Mouse (Mus musculus) kidney, postnatal 25 days (tissue): ENCODE results near the gene Pank3.
A peak's percentile ranks its signal among the peaks of the same experiment; 100 is the strongest.

Source experiments
- DNase-seq, 2 experiments: peaks; one replicate each; pipeline ENCODE4 v3.0.0; 2021; ENCODE audit warnings: mixed read lengths in 2 of 2

Gene Pank3

DNA sequence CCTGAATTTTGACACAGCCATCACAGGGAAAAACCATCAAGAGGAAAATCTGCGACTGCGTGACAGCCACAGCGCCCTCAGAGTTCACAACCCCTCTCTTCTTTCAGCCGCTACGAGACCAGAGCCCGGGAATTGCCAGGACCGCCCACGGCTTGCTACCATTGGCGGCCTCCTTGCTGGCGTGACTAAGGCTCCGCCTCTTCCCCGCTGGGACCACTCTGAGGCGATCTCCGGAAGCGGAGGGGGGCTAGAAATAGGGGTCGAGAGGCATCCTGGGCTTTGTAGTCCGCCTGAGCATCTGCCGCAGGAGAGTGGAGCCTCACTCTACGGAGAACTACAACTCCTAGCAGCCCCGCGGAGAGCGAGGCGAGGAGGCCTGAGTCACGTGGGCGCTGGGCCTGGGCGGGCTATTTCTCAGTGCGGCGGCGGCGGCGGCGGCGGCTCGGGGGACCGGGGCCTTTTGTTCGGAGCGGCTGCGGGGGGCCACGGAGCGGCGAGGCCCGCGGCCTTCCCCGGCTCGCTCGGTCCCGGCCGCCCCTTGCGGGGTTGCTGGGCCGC, at the start of gene Pank3:
Gene Pank3, plus strand, starts transcription at position 297 of the 558 bp plus-strand sequence.
- DNase-seq, result peak; percentile 97 to 99

DNA sequence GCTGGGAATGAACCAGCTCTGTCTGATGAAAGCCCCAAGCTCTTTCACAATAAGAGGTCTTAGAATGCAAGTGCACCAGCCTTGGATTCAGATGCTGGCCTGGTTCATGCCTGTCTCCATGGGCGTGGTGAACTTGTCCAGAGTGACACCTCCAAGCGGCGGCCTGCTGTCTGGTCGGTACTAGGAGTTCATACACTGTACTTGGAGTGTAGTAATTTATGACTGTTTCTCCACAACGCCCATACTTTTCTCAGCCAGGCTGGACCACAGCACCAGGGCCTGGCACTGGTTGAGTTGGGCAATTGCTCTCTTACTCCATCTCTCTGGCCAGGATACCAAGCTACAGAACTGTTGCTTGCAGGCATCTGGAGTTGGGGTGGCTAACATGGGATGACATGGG, 45.4 kb upstream of the Pank3 start:
- DNase-seq, result peak in 1 of 2 experiments; percentile 48

GRCm38 (mm10) chr11:35726341-35726846, 42.9 kb upstream of the Pank3 start:
- no peak for DNase-seq

DNA sequence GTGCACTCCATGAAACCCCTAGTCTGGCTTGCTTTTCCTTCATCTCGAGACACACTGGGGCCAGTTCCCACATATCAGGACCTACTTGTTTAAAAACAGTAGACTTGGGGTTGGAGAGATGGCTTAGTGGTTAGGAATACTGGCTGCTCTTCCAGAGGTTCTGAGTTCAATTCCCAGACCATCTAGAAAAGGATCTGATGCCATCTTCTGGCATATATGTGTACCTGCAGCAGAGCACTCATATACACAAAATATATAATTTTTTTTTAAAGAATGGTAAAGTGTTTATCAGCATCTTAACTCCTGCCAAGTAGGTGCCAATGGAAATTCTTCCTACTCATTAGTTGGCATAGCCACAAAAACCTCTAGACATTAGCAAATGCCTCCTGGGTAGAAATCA, 41.1 kb upstream of the Pank3 start:
- no peak for DNase-seq

- no peak for DNase-seq
These were observed 40.1 kb upstream of the Pank3 start for GRCm38 (mm10) chr11:35729186-35729585.

DNA sequence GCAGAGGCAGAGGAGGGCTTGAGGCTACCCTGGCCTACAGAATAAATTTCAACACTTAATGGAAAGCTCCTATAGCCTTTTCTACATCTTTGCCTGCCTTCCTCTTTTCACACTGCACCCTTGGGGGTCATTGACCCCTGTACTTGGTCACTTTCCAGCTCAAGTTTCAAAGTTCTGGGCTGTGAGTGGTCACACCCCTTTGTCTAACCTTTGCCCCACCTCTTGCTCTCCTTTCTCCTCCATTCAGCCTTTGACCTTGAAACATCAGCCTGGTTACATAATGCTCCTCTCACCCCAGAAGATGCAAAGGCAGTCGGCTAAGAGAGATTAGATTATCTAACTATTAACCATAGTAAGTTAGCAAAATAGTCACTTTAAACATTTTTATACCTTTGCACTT, 36.9 kb upstream of the Pank3 start:
- peak; percentile 57 to 84 for DNase-seq

DNA sequence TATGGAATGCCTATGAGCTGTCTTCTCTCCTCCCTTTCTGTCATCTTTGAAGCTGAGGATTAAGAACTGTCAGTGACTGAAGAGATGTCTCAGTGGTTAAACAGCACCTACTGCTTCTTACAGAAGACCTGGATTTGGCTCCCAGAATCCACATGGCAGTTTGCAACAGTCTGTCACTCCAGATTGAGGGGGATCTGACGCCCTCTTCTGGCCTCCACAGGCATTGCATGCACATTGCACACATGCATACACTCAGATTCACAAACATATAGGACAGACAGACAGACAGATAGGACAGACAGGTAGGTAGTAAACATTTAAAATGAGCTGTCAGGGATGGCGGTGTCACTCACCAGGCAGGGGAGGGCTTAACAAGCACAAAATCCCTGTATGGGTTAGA, 32.5 kb upstream of the Pank3 start:
- no peak for DNase-seq

DNA sequence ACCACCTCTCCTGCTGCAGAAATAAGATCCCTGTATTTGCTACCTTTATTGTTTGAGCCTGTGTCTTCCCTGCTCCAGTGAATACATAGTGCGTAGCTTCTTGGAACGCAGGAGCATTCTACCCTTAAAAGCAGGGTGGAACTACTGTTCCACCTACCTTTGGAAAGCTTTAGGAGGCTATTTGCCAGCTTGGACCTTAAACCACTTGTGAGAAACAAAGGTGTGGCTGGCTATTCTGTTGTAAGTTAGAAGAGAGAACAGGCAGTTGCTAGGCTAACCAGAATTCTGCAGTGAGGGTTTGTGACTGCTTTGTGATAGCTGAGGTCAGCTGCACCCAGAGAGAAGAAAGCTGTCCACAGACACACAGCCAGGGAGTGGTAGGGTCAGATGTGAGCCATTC, 32.0 kb upstream of the Pank3 start:
- no peak for DNase-seq

DNA sequence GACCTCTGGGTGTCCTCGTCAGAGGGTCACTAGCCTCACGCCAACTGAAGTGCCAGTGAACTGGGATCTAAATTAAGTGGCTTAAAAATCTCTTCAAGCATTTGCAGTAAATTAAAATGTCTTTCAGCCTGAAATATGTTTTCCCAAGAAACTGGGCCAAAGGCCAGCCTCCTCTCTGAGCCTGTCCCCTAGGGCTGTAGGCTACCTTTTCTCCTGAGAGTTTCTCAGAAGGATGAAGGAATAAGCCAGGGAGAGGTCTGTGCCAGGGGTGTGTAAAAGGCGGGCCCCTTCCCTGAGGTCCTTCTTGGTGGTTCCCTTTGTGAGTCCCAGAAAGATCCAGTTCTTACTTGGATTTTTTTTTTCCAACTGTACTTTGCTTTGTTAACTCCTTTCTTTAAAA, 31.2 kb upstream of the Pank3 start:
- DNase-seq, result no peak

DNA sequence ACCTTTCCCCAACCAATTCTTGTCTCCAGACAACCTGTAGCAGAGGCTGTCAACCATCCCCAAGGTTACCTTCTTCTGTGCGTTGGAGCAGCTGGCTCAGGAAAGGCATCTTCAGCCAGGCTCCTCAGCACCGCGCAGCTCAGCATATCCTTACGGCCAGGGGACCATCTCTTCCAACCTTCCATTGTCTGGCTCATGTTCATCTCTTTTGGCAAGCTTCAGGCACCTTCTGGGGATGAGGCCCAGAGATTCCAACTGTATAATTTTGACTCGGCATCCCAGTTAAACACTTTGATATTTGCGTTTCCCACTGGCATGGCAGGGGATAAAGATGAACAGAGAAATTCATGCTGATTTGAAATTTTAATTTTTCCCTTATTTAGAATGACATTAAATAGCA, 25.7 kb upstream of the Pank3 start:
- no peak for DNase-seq

- DNase-seq, result no peak
These were observed 24.7 kb upstream of the Pank3 start for GRCm38 (mm10) chr11:35744571-35744970.

- peak; percentile 54 to 86 for DNase-seq
These were observed 18.7 kb upstream of the Pank3 start for GRCm38 (mm10) chr11:35750578-35750977.

DNA sequence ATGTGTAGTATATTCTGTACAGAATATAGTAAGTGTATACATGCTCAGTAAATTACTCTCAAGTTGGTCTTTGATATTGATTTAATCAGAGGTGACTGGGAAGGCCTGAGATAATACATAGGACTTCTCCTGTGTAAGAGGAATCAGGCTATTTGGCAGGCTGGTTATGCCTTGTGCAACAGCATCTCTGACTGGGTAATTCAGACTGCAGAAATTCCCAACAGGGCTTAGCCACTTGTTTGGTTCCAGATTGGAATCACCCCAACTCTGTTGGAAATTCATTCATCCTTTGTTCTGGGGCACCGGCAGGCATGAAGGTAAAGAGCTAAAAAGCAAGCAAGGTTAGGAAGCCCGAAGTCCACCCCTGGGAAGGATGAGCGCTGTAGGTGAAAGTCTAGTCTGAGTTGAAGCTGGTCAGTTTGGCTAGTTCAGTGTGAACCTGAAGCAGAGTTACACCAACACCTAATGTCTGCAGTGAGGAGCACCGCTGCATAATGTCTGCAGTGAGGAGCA, 14.3 kb upstream of the Pank3 start:
- no peak for DNase-seq

DNA sequence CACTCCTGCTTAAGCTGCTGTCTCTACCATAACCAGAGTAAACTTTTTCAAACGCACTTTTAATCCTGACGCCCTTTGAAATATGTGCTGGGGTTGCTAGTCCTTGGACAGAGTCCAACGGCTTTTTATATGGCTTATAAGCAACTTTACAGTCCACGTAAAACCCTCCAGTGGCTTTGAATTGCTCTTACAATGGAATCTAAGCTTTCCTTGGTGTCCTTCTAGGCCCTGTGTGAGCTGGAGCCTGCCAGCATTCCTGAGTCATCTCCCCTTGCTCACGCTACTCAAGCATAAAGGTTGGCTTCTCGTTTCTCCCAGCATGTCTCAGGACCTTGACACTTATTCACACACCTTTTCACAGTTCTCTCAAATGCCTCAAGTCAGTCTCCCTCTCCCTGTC, 13.7 kb upstream of the Pank3 start:
- no peak for DNase-seq

- no peak for DNase-seq
These were observed 12.6 kb upstream of the Pank3 start for GRCm38 (mm10) chr11:35756411-35757303.

- DNase-seq, result no peak
These were observed 9.2 kb upstream of the Pank3 start for GRCm38 (mm10) chr11:35760001-35760626.

GRCm38 (mm10) chr11:35760627-35761003, 8.7 kb upstream of the Pank3 start:
- no peak for DNase-seq

DNA sequence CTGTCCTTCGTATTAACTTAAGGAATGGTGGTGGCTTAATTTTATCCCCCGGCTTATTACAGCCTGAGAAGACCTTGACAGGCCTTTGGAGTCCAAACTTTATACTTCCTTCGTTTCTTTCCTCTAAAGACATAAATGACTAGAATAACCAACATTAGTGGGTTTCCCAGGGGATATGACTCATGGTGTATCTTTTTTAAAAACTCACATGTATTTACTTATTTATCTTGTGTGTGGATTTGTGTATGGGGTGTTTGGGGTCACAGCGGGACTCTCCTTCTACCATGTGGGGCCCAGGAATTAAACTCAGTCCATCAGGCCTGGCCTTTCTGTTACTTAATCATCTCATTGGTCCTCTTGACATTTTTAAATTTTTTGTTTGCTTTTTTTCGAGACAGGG, 2.4 kb upstream of the Pank3 start:
- no peak for DNase-seq

- peak; percentile 70 to 91 for DNase-seq
These were observed 608 bp downstream of the Pank3 start for GRCm38 (mm10) chr11:35769746-35770437.

GRCm38 (mm10) chr11:35770741-35771504, 1.6 kb downstream of the Pank3 start:
- no peak for DNase-seq

DNA sequence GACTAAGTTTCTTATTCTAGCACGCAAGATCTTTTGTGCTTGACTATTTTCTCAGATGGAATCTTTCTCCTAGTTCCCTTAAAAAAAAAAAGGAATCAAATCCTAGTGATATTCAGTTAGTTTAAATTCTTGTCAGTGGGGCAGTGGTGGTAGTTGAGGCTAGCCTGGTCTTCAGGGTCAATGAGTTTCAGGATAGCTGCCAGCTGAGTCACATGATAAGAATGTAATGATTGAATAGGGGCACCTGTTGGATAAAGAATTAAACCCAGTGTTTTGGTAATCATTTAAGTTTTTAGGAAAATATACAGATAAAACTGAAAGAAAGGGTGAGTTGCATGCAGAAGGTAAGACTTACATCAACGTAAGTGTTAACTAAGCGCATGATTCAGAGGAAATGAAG, 6.3 kb downstream of the Pank3 start:
- no peak for DNase-seq

DNA sequence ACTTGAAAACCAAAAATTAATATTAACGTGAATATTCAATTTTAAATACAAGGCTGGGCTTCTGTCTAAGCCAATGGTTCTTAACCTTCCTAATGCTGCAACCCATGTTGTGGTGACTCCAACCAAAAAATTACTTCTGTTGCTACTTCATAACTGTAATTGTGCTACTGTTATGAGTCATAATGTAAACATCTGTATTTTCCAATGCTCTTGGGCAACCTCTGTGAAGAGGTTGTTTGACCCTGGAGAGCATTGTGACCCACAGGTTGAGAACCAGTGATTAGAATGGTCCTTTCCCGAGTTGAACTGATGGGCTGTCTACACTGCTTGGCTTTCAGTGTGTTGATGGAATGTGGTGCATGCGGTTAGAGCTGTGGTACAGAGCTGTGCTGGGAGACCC, 7.2 kb downstream of the Pank3 start:
- DNase-seq, result no peak
